ENCODE assay signal across 8 mouse cellular contexts in genomic region chr4:122959816-122960215, GRCm38 (mm10). TPM values are rescaled to one million over a fixed set of nuclear protein-coding genes. Genes with fewer than 3 reads are reported as not detected.
A peak's percentile ranks its signal among the peaks of the same experiment; 100 is the strongest.
DNase-seq lines count a peak whose midpoint lies in the region; ATAC-seq and TF ChIP-seq lines count a peak whose summit lies in the region.

No protein-coding gene starts in this region.

- peak overlapping the region; percentile 78 for H3K4me2 ChIP-seq in heart, postnatal 0 days (ENCODE audit: low read depth, low read length)
- peak overlapping the region; percentile 100 for H3K4me2 ChIP-seq in intestine, embryonic 15.5 days (replicated peaks)
- H3K4me2 ChIP-seq in neural tube, embryonic 11.5 days (ENCODE audit: low read depth), result peak overlapping the region; percentile 98

- ATAC-seq in heart, postnatal 0 days (ENCODE audit: insufficient read depth, low read depth), result no peak
- 0 out of 2 replicates have a peak, but pooled peaks have one; percentile 13 for ATAC-seq in intestine, embryonic 15.5 days
- ATAC-seq in neural tube, embryonic 11.5 days (ENCODE audit: insufficient read depth, low FRiP score, low TSS enrichment), result no peak
- ATAC-seq in monocyte, adult 5-6 weeks (replicated peaks; ENCODE audit: insufficient number of reproducible peaks, low FRiP score, low TSS enrichment, poor library complexity, severe bottlenecking), result no peak

- peaks cover 22% of the 10 kb centered on the region for H3K4me1 ChIP-seq in heart, postnatal 0 days (ENCODE audit: control insufficient read depth, insufficient read depth)
- peaks cover 35% of the 10 kb centered on the region for H3K4me1 ChIP-seq in intestine, embryonic 15.5 days (replicated peaks)
- H3K4me1 ChIP-seq in neural tube, embryonic 11.5 days (ENCODE audit: control insufficient read depth, insufficient read depth, low read length), result peaks cover 24% of the 10 kb centered on the region

- peaks cover 34% of the 10 kb centered on the region for H3K27me3 ChIP-seq in heart, postnatal 0 days (ENCODE audit: control insufficient read depth, insufficient read depth, low read length)
- H3K27me3 ChIP-seq in intestine, embryonic 15.5 days (replicated peaks), result peaks cover 10% of the 10 kb centered on the region
- H3K27me3 ChIP-seq in neural tube, embryonic 11.5 days (ENCODE audit: control insufficient read depth, insufficient read depth, low read length), result 0 out of 2 replicates have a peak, but pooled peaks cover 3% of the 10 kb centered on the region

- no peaks in the 10 kb centered on the region for H3K9me3 ChIP-seq in heart, postnatal 0 days (replicated peaks; ENCODE audit: control insufficient read depth, low read length)
- no peaks in the 10 kb centered on the region for H3K9me3 ChIP-seq in intestine, embryonic 15.5 days
- H3K9me3 ChIP-seq in neural tube, embryonic 11.5 days (ENCODE audit: control insufficient read depth, low read length), result no peaks in the 10 kb centered on the region

- 19% methylated on average over 8 of the region's 8 CpGs for WGBS in heart, postnatal 0 days
- WGBS in intestine, embryonic 15.5 days, result 14% methylated on average over 8 of the region's 8 CpGs
- WGBS in neural tube, embryonic 11.5 days, result 9% methylated on average over 8 of the region's 8 CpGs

- no peak overlapping the region for H3K9ac ChIP-seq in heart, postnatal 0 days (replicated peaks; ENCODE audit: low read depth, low read length)
- H3K9ac ChIP-seq in intestine, embryonic 15.5 days, result 0 out of 2 replicates have a peak overlapping the region, but pooled peaks have one; percentile 58
- H3K9ac ChIP-seq in neural tube, embryonic 11.5 days (ENCODE audit: low read length), result peak overlapping the region; percentile 76

- H3K36me3 ChIP-seq in heart, postnatal 0 days (replicated peaks; ENCODE audit: control insufficient read depth, insufficient read depth, low read length), result no peaks in the 10 kb centered on the region
- H3K36me3 ChIP-seq in intestine, embryonic 15.5 days, result no peaks in the 10 kb centered on the region
- H3K36me3 ChIP-seq in neural tube, embryonic 11.5 days (ENCODE audit: control insufficient read depth, insufficient read depth, low read length), result no peaks in the 10 kb centered on the region

- no peak overlapping the region for H3K27ac ChIP-seq in heart, postnatal 0 days (ENCODE audit: low read depth)
- no peak overlapping the region for H3K27ac ChIP-seq in intestine, embryonic 15.5 days
- H3K27ac ChIP-seq in neural tube, embryonic 11.5 days (ENCODE audit: low read depth, low read length), result no peak overlapping the region

- H3K4me3 ChIP-seq in heart, postnatal 0 days (ENCODE audit: low read depth, low read length), result peak overlapping the region; percentile 47
- peak overlapping the region; percentile 59 for H3K4me3 ChIP-seq in intestine, embryonic 15.5 days (replicated peaks)
- H3K4me3 ChIP-seq in neural tube, embryonic 11.5 days (ENCODE audit: low read depth, low read length), result peak overlapping the region; percentile 66

- no peak for TF ChIP-seq CTCF in heart, postnatal 0 days (IDR thresholded peaks at IDR 0.05; ENCODE audit: low read depth)

- no peak for DNase-seq in heart, postnatal 0 days (ENCODE audit: low spot score)
- DNase-seq in heart, postnatal 4 days, result no peak
- peak; percentile 36 for DNase-seq in embryo, embryonic 11 days
- peak; percentile 18 for DNase-seq in neural tube, embryonic 11.5 days (ENCODE audit: low spot score)
- no peak for DNase-seq in spleen, adult 18-20 months
- no peak for DNase-seq in natural killer cell, adult 2 months (ENCODE audit: low spot score in 2 of 2)

- TF ChIP-seq EP300 in heart, postnatal 0 days (IDR thresholded peaks at IDR 0.05; ENCODE audit: low read depth), result no peak

RNA-seq across cellular contexts. Expression of gene Mfsd2a, which starts 1.2 kb away (rescaled TPM):
- total RNA-seq in heart, postnatal 0 days (2014; rRNA removed; ENCODE audit: low replicate concordance), result not detected in 2 replicates
- polyA plus RNA-seq in heart, postnatal 0 days (2015; fragmentation: Nextera tagmentation; extraction: Ambion mirVana), result 0.19 and 0.20 TPM in 2 replicates
- under 1 TPM; 0.14 to 0.20 TPM for total RNA-seq in heart, postnatal 4 days (2021)
- polyA plus RNA-seq in intestine, embryonic 15.5 days (2015; fragmentation: Nextera tagmentation; extraction: Ambion mirVana), result 2.1 and 2.3 TPM in 2 replicates
- polyA plus RNA-seq in neural tube, embryonic 11.5 days (2014; fragmentation: Nextera tagmentation; extraction: Ambion mirVana), result 18.0 and 18.1 TPM in 2 replicates
- total RNA-seq in monocyte, adult 5-6 weeks (2017), result not detected in 3 replicates

RNA-seq across cellular contexts. Expression of gene Mycl, which starts 35.6 kb away (rescaled TPM):
- 1.8 and 14.7 TPM in 2 replicates for total RNA-seq in heart, postnatal 0 days (2014; rRNA removed; ENCODE audit: low replicate concordance)
- polyA plus RNA-seq in heart, postnatal 0 days (2015; fragmentation: Nextera tagmentation; extraction: Ambion mirVana), result 0.12 and 0.44 TPM in 2 replicates
- under 1 TPM; 0.14 to 0.29 TPM for total RNA-seq in heart, postnatal 4 days (2021)
- polyA plus RNA-seq in intestine, embryonic 15.5 days (2015; fragmentation: Nextera tagmentation; extraction: Ambion mirVana), result 8.4 and 9.2 TPM in 2 replicates
- 95.5 and 101 TPM in 2 replicates for polyA plus RNA-seq in neural tube, embryonic 11.5 days (2014; fragmentation: Nextera tagmentation; extraction: Ambion mirVana)
- 1.3 TPM in 1 of 3 replicates, not detected in the others for total RNA-seq in monocyte, adult 5-6 weeks (2017)

RNA-seq across cellular contexts. Expression of gene Trit1, which starts 56.6 kb away (rescaled TPM):
- total RNA-seq in heart, postnatal 0 days (2014; rRNA removed; ENCODE audit: low replicate concordance), result 7.2 and 13.4 TPM in 2 replicates
- polyA plus RNA-seq in heart, postnatal 0 days (2015; fragmentation: Nextera tagmentation; extraction: Ambion mirVana), result 8.7 and 9.7 TPM in 2 replicates
- 1 to 10 TPM; 8.9 to 9.5 TPM for total RNA-seq in heart, postnatal 4 days (2021)
- 15.6 and 16.7 TPM in 2 replicates for polyA plus RNA-seq in intestine, embryonic 15.5 days (2015; fragmentation: Nextera tagmentation; extraction: Ambion mirVana)
- 22.3 and 25.4 TPM in 2 replicates for polyA plus RNA-seq in neural tube, embryonic 11.5 days (2014; fragmentation: Nextera tagmentation; extraction: Ambion mirVana)
- total RNA-seq in monocyte, adult 5-6 weeks (2017), result 14.1 to 23.3 TPM (median 15.6 TPM) in 3 replicates

Comparison
In these comparisons a context has a peak if more than half of its experiments do, and no peak if none do; other contexts are left out.
1. DNase-seq: peak in embryo, embryonic 11 days (single experiment) and neural tube, embryonic 11.5 days (single experiment); none in heart, postnatal 0 days (single experiment), heart, postnatal 4 days (single experiment), spleen, adult 18-20 months (0 of 2) and natural killer cell, adult 2 months (0 of 2).
2. Peak in every context shown above with its lines, with median percentiles within 50 percentile points of each other: H3K4me2 ChIP-seq and H3K4me3 ChIP-seq.